Mouse (Mus musculus): ENCODE data around the gene Foxf1. TPM values are rescaled to one million over a fixed set of nuclear protein-coding genes. Genes with fewer than 3 reads are reported as not detected.

The Foxf1 gene
- total and polyA plus RNA-seq, 3 experiments = 0.11 TPM; not detected in 2

DNA sequence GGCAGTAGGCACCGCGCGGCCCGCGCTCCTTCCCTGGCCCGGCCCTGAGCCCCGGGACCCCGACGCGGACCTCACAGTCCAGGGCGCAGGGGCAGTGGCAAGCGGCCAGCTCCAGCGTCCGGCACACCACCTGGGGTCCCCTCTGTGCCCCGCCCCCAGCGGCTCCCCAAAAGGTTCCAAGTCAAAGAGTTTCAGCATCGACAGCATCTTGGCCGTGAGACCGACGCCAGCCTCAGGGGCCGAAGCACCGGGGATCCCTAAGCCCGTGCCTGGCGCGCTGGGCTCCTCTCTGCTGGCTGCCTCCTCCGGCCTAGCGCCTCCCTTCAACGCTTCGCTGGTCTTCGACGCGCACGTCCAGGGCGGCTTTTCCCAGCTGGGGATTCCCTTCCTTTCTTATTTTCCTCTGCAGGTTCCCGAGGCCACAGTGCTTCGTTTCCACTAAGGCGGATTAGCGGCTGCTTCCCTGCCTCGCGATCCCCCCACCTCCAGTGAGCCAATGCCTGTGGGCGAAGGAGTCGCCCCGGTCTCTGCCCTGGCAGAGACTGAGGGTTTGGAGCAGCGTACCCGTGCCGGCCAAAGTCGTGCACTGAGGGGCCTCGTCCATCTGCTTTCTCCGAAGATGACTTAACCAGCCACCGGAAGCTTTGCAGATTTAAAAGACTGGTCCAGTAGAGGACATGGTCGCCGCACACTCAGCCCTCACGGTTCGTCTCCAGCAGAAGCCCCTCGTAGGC lies 44.5 kb downstream of the Foxf1 start:
- Histone ChIP-seq H3K36me3 (replicated peaks) (no peaks in the 10 kb centered on the region), H3K4me1 (ENCODE audit: insufficient read depth, low read depth, low read length) (no peaks in the 10 kb centered on the region), H3K9me3 (replicated peaks) (peaks cover 82% of the 10 kb centered on the region), H3K27me3 (ENCODE audit: insufficient read depth, low read length) (no peaks in the 10 kb centered on the region), H3K4me3 (ENCODE audit: low read depth, low read length) (no peak overlapping the region; the same call in 1 of the 2 replicates)
- no peak for DNase-seq (ENCODE audit: low spot score)
- TF ChIP-seq CTCF (IDR thresholded peaks at IDR 0.05; ENCODE audit: low read depth, low read length) (no peak), TAL1 (conservative IDR thresholded peaks at IDR 0.05; ENCODE audit: low read depth, low read length) (no peak), GATA1 (IDR thresholded peaks at IDR 0.05; ENCODE audit: borderline replicate concordance, low read length) (no peak), POLR2AphosphoS5 (IDR thresholded peaks at IDR 0.05; ENCODE audit: insufficient replicate concordance, low read depth, low read length) (no peak), GATA2 (IDR thresholded peaks at IDR 0.05; ENCODE audit: borderline replicate concordance, low read depth, low read length) (no peak)
- ATAC-seq (ENCODE audit: extremely low read depth, insufficient number of reproducible peaks, low FRiP score, poor library complexity, severe bottlenecking) = no peak

DNA sequence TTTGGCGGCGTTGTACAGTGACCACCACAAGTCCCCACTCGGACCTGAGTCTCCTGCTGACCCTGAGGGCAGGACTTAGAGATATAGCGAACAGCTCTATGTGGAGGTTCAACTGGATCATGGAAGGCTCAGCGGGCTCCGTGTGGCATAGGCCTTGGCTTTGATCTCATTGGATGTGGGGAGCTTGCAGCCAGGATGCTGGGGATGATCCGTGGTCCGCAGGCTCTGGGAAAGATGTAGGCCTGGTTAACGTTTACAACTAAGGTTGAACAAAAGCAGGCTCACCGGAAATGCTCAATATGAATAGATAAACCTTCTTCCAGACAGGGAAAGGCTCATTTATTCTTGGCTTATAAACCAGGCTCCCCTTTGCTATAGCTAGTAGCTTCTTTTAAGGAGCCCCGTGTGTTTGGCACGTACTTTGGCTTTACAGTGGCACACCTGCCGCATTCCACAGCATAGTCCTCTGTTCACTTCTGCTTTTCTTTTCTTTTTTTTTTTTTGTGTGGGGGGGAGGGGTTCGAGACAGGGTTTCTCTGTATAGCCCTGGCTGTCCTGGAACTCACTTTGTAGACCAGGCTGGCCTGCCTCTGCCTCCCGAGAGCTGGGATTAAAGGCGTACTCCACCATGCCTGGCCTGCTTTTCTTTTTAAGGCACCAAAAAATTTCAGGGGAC lies 45.2 kb downstream of the Foxf1 start:
- H3K36me3 ChIP-seq (replicated peaks) = no peaks in the 10 kb centered on the region
- peaks cover 84% of the 10 kb centered on the region for H3K9me3 ChIP-seq (replicated peaks)
- H3K27me3 ChIP-seq (ENCODE audit: insufficient read depth, low read length) = no peaks in the 10 kb centered on the region
- H3K4me3 ChIP-seq (ENCODE audit: low read depth, low read length) = no peak overlapping the region; the same call in 1 of the 2 replicates
- DNase-seq (ENCODE audit: low spot score) (no peak), ATAC-seq (ENCODE audit: extremely low read depth, insufficient number of reproducible peaks, low FRiP score, poor library complexity, severe bottlenecking) (no peak)
- TF ChIP-seq GATA2 (IDR thresholded peaks at IDR 0.05; ENCODE audit: borderline replicate concordance, low read depth, low read length) (no peak), TAL1 (conservative IDR thresholded peaks at IDR 0.05; ENCODE audit: low read depth, low read length) (no peak), CTCF (IDR thresholded peaks at IDR 0.05; ENCODE audit: low read depth, low read length) (no peak), POLR2AphosphoS5 (IDR thresholded peaks at IDR 0.05; ENCODE audit: insufficient replicate concordance, low read depth, low read length) (no peak), GATA1 (IDR thresholded peaks at IDR 0.05; ENCODE audit: borderline replicate concordance, low read length) (no peak)
- H3K4me1 ChIP-seq (ENCODE audit: insufficient read depth, low read depth, low read length) = no peaks in the 10 kb centered on the region

- TF ChIP-seq POLR2AphosphoS5 (IDR thresholded peaks at IDR 0.05; ENCODE audit: insufficient replicate concordance, low read depth, low read length) (no peak), GATA2 (IDR thresholded peaks at IDR 0.05; ENCODE audit: borderline replicate concordance, low read depth, low read length) (no peak), TAL1 (conservative IDR thresholded peaks at IDR 0.05; ENCODE audit: low read depth, low read length) (no peak), GATA1 (IDR thresholded peaks at IDR 0.05; ENCODE audit: borderline replicate concordance, low read length) (no peak), CTCF (IDR thresholded peaks at IDR 0.05; ENCODE audit: low read depth, low read length) (no peak)
- no peak for DNase-seq (ENCODE audit: low spot score)
- peaks cover 84% of the 10 kb centered on the region for H3K9me3 ChIP-seq (replicated peaks)
- H3K4me3 ChIP-seq (ENCODE audit: low read depth, low read length) = no peak overlapping the region
- H3K27me3 ChIP-seq (ENCODE audit: insufficient read depth, low read length) = no peaks in the 10 kb centered on the region
- no peak for ATAC-seq (ENCODE audit: extremely low read depth, insufficient number of reproducible peaks, low FRiP score, poor library complexity, severe bottlenecking)
- no peaks in the 10 kb centered on the region for H3K36me3 ChIP-seq (replicated peaks)
- H3K4me1 ChIP-seq (ENCODE audit: insufficient read depth, low read depth, low read length) = no peaks in the 10 kb centered on the region
Observed at GRCm38 (mm10) chr8:121130522-121130921, 46.3 kb downstream of the Foxf1 start.

DNA sequence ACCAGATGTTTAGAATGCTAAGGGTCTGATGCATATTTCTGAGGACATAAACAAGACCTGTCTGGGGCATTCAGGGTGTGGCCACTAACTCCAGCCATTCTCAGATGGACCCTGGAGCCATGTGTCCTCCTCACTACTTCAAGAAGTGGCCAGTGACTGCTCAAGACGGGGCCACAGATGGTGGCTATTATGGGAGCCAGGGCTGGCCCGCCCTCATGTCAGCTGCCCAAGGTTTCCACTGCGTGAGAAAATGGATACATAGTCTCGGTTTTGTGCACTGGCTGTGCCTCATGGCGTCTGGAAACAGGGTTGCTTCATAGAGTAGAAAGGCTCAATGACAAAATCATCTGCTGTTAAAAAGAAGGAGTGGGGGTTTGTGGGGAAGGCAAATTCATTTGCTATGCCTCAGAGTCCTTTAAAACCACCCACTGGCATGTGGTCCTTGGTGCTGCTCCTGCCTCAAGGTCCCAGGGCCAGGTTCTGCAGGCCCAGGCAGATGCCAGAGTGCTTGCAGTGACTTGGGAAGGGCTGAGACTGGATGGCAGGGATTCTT lies 48.9 kb downstream of the Foxf1 start:
- no peaks in the 10 kb centered on the region for H3K27me3 ChIP-seq (ENCODE audit: insufficient read depth, low read length)
- H3K9me3 ChIP-seq (replicated peaks) = peaks cover 79% of the 10 kb centered on the region
- H3K4me1 ChIP-seq (ENCODE audit: insufficient read depth, low read depth, low read length) = no peaks in the 10 kb centered on the region
- no peak for ATAC-seq (ENCODE audit: extremely low read depth, insufficient number of reproducible peaks, low FRiP score, poor library complexity, severe bottlenecking)
- no peaks in the 10 kb centered on the region for H3K36me3 ChIP-seq (replicated peaks)
- TF ChIP-seq POLR2AphosphoS5 (IDR thresholded peaks at IDR 0.05; ENCODE audit: insufficient replicate concordance, low read depth, low read length) (no peak), CTCF (IDR thresholded peaks at IDR 0.05; ENCODE audit: low read depth, low read length) (no peak)
- H3K4me3 ChIP-seq (ENCODE audit: low read depth, low read length) = no peak overlapping the region
- no peak for DNase-seq (ENCODE audit: low spot score)

DNA sequence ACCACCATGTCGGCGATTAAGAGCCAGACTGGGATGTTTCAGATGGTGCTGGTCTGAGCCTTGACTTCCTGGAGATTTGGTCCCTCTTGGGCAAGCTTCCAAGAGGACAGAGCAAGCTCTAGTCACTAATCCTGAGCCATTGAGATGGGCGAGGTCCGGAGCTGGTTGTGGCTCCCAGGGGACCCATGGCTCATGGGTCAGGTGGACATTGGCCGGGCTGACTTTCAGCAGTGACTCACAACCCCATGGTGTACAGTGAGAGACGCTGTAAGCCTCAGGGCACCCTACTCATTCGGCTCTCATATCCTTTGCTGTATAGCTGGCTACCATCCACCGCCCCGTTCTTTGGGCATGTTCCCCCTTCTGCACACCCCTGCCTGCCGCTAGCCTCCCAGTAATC lies 49.9 kb downstream of the Foxf1 start:
- H3K4me3 ChIP-seq (ENCODE audit: low read depth, low read length) = no peak overlapping the region
- H3K9me3 ChIP-seq (replicated peaks) = peaks cover 78% of the 10 kb centered on the region
- DNase-seq (ENCODE audit: low spot score) = no peak
- no peak for ATAC-seq (ENCODE audit: extremely low read depth, insufficient number of reproducible peaks, low FRiP score, poor library complexity, severe bottlenecking)
- H3K4me1 ChIP-seq (ENCODE audit: insufficient read depth, low read depth, low read length) = no peaks in the 10 kb centered on the region
- TF ChIP-seq CTCF (IDR thresholded peaks at IDR 0.05; ENCODE audit: low read depth, low read length) (no peak), GATA1 (IDR thresholded peaks at IDR 0.05; ENCODE audit: borderline replicate concordance, low read length) (no peak), POLR2AphosphoS5 (IDR thresholded peaks at IDR 0.05; ENCODE audit: insufficient replicate concordance, low read depth, low read length) (no peak), TAL1 (conservative IDR thresholded peaks at IDR 0.05; ENCODE audit: low read depth, low read length) (no peak), GATA2 (IDR thresholded peaks at IDR 0.05; ENCODE audit: borderline replicate concordance, low read depth, low read length) (no peak)
- H3K27me3 ChIP-seq (ENCODE audit: insufficient read depth, low read length) = no peaks in the 10 kb centered on the region
- H3K36me3 ChIP-seq (replicated peaks) = no peaks in the 10 kb centered on the region

GRCm38 (mm10) chr8:121134512-121134911 lies 50.3 kb downstream of the Foxf1 start:
- peaks cover 78% of the 10 kb centered on the region for H3K9me3 ChIP-seq (replicated peaks)
- H3K27me3 ChIP-seq (ENCODE audit: insufficient read depth, low read length) = no peaks in the 10 kb centered on the region
- ATAC-seq (ENCODE audit: extremely low read depth, insufficient number of reproducible peaks, low FRiP score, poor library complexity, severe bottlenecking) = no peak
- H3K4me3 ChIP-seq (ENCODE audit: low read depth, low read length) = no peak overlapping the region
- no peaks in the 10 kb centered on the region for H3K36me3 ChIP-seq (replicated peaks)
- no peaks in the 10 kb centered on the region for H3K4me1 ChIP-seq (ENCODE audit: insufficient read depth, low read depth, low read length)
- TF ChIP-seq GATA2 (IDR thresholded peaks at IDR 0.05; ENCODE audit: borderline replicate concordance, low read depth, low read length) = no peak
- no peak for TF ChIP-seq GATA1 (IDR thresholded peaks at IDR 0.05; ENCODE audit: borderline replicate concordance, low read length)
- no peak for TF ChIP-seq POLR2AphosphoS5 (IDR thresholded peaks at IDR 0.05; ENCODE audit: insufficient replicate concordance, low read depth, low read length)
- TF ChIP-seq TAL1 (conservative IDR thresholded peaks at IDR 0.05; ENCODE audit: low read depth, low read length) = no peak
- TF ChIP-seq CTCF (IDR thresholded peaks at IDR 0.05; ENCODE audit: low read depth, low read length) = no peak
- no peak for DNase-seq (ENCODE audit: low spot score)
